Comparison of ENCODE assay signal across 8 mouse cellular contexts in genomic region chr11:118476396-118477373, GRCm38 (mm10). TPM values are rescaled to one million over a fixed set of nuclear protein-coding genes. Genes with fewer than 3 reads are reported as not detected.
DNase-seq lines count a peak whose midpoint lies in the region; ATAC-seq and TF ChIP-seq lines count a peak whose summit lies in the region.

Engase (plus strand) TSS chr11:118476829.

- H3K4me2 ChIP-seq in kidney, embryonic 14.5 days (replicated peaks; ENCODE audit: low read depth, low read length) = peak within 1 kb of the TSS; percentile 94
- peak within 1 kb of the TSS; percentile 94 for H3K4me2 ChIP-seq in limb, embryonic 15.5 days

- no peaks in the 10 kb centered on the region for H3K9me3 ChIP-seq in kidney, embryonic 14.5 days (ENCODE audit: control insufficient read depth, low read length)
- no peaks in the 10 kb centered on the region for H3K9me3 ChIP-seq in limb, embryonic 15.5 days

- ATAC-seq in kidney, embryonic 14.5 days (ENCODE audit: low FRiP score, low TSS enrichment) = peak; percentile 99
- ATAC-seq in limb, embryonic 15.5 days (ENCODE audit: insufficient number of reproducible peaks, low FRiP score, low TSS enrichment, low read depth) = peak; percentile 98

- peak within 1 kb of the TSS; percentile 74 for H3K9ac ChIP-seq in kidney, embryonic 14.5 days (ENCODE audit: low read depth, low read length)
- peak within 1 kb of the TSS; percentile 65 for H3K9ac ChIP-seq in limb, embryonic 15.5 days

- peak; percentile 94 for DNase-seq in A20 (ENCODE audit: low read depth, low spot score)
- peak; percentile 98 for DNase-seq in heart, adult 9 months (ENCODE audit: low spot score in 2 of 2)
- DNase-seq in monocyte, adult 2 months (ENCODE audit: low read depth in 1 of 2, low spot score in 2 of 2) = peak; percentile 77 to 82
- peak; percentile 95 to 97 for DNase-seq in spleen, postnatal 36 days (ENCODE audit: low spot score in 2 of 2)

- no peak for TF ChIP-seq CTCF in bone marrow macrophage, adult 2 months (IDR thresholded peaks at IDR 0.05; ENCODE audit: low read depth, low read length)
- TF ChIP-seq CTCF in embryonic fibroblast, embryonic 13.5 days (IDR thresholded peaks at IDR 0.05; ENCODE audit: borderline replicate concordance, insufficient read depth, low read length) = no peak

- H3K27ac ChIP-seq in bone marrow macrophage, adult 2 months (ENCODE audit: insufficient read depth, low read depth, low read length) = 0 out of 2 replicates have a peak within 1 kb of the TSS, but pooled peaks have one; percentile 31
- no peak within 1 kb of the TSS for H3K27ac ChIP-seq in embryonic fibroblast, embryonic 13.5 days (ENCODE audit: insufficient read depth, low read length)
- no peak within 1 kb of the TSS for H3K27ac ChIP-seq in kidney, embryonic 14.5 days (ENCODE audit: low read depth, low read length)
- peak within 1 kb of the TSS; percentile 73 for H3K27ac ChIP-seq in limb, embryonic 15.5 days

- under 1% methylated on average over 57 of the region's 57 CpGs for whole genome bisulfite sequencing in kidney, embryonic 14.5 days
- under 1% methylated on average over 57 of the region's 57 CpGs for WGBS in limb, embryonic 15.5 days

- H3K36me3 ChIP-seq in kidney, embryonic 14.5 days (ENCODE audit: control insufficient read depth, insufficient read depth, low read length) = no peaks in the 10 kb centered on the region; the same call in 1 of the 2 replicates
- H3K36me3 ChIP-seq in limb, embryonic 15.5 days = peaks cover 7% of the 10 kb centered on the region; the same call in 1 of the 2 replicates

- peaks cover 21% of the 10 kb centered on the region for H3K4me1 ChIP-seq in bone marrow macrophage, adult 2 months (ENCODE audit: control insufficient read depth, insufficient read depth, low read length)
- H3K4me1 ChIP-seq in embryonic fibroblast, embryonic 13.5 days (ENCODE audit: control insufficient read depth, insufficient read depth, low read length) = no peaks in the 10 kb centered on the region
- H3K4me1 ChIP-seq in kidney, embryonic 14.5 days (ENCODE audit: control insufficient read depth, insufficient read depth, low read length) = 0 out of 2 replicates have a peak, but pooled peaks cover 5% of the 10 kb centered on the region
- peaks cover 10% of the 10 kb centered on the region for H3K4me1 ChIP-seq in limb, embryonic 15.5 days

- TF ChIP-seq POLR2A in bone marrow macrophage, adult 2 months (IDR thresholded peaks at IDR 0.05; ENCODE audit: borderline replicate concordance, low read depth, low read length) = no peak
- TF ChIP-seq POLR2A in embryonic fibroblast, embryonic 13.5 days (IDR thresholded peaks at IDR 0.05; ENCODE audit: low read depth, low read length) = peak; percentile 76

- H3K27me3 ChIP-seq in kidney, embryonic 14.5 days (ENCODE audit: control insufficient read depth, insufficient read depth, low read length) = no peaks in the 10 kb centered on the region
- H3K27me3 ChIP-seq in limb, embryonic 15.5 days = no peaks in the 10 kb centered on the region

- H3K4me3 ChIP-seq in bone marrow macrophage, adult 2 months (ENCODE audit: insufficient read depth, low read length) = peak within 1 kb of the TSS; percentile 66
- peak within 1 kb of the TSS; percentile 55 for H3K4me3 ChIP-seq in embryonic fibroblast, embryonic 13.5 days (ENCODE audit: insufficient read depth, low read length)
- peak within 1 kb of the TSS; percentile 78 for H3K4me3 ChIP-seq in kidney, embryonic 14.5 days (ENCODE audit: low read length)
- peak within 1 kb of the TSS; percentile 89 for H3K4me3 ChIP-seq in limb, embryonic 15.5 days

RNA-seq across cellular contexts. Expression of gene Engase, which starts in this region (rescaled TPM):
- 32.7 and 38.9 TPM in 2 replicates for polyA plus RNA-seq in bone marrow macrophage, adult 2 months (2012; ENCODE audit: insufficient read depth, insufficient read length, missing spikeins)
- polyA plus RNA-seq in embryonic fibroblast, embryonic 13.5 days (2011; ENCODE audit: insufficient read length, low read depth, missing spikeins) = 2.7 and 3.5 TPM in 2 replicates
- 3.9 and 9.7 TPM in 2 replicates for polyA plus RNA-seq in kidney, embryonic 14.5 days (2014; fragmentation: Nextera tagmentation; extraction: Ambion mirVana)
- polyA plus RNA-seq in limb, embryonic 15.5 days (2015; fragmentation: Nextera tagmentation; extraction: Ambion mirVana) = 6.1 and 6.6 TPM in 2 replicates

Comparison
In these comparisons a context has a peak if more than half of its experiments do, and no peak if none do; other contexts are left out.
1. H3K27ac ChIP-seq: peak in bone marrow macrophage, adult 2 months (single experiment) and limb, embryonic 15.5 days (single experiment); none in embryonic fibroblast, embryonic 13.5 days (single experiment) and kidney, embryonic 14.5 days (single experiment).
2. Peak in every context shown above with its lines, with median percentiles within 50 percentile points of each other: DNase-seq and H3K4me3 ChIP-seq.